39 mouse cellular contexts compared by ENCODE assay signal in the genomic region with DNA sequence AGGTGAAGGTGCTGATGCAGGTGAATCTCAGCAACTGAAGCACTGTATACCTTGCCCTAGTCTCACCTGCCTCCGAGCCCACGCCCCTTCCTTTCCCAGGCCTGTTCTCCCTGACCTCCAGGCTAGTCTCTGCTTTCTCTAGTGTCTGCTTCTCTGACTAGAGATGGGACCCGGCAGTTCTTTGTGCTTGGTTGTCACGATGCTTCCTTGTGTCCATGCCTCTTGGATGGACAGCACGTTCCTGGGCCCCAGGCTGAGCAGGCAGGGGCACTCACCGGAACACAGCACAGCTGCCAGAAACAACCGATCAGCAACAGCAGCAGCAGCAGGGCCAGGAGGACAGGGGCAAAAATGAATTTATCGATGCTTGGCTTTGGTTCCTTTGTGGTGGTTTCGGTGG. TPM values are rescaled to one million over a fixed set of nuclear protein-coding genes. Genes with fewer than 3 reads are reported as not detected.
"Had no signal": no experiment of that assay in that cellular context is flagged by ENCODE, and none has a peak within 500 bp of the region (broad histone marks: within the 10 kb centered on the region; RNA-seq: fewer than 3 reads in every experiment).

No protein-coding gene starts in this region.

- H3K4me1 ChIP-seq: hindbrain, embryonic 13.5 days; hindbrain, embryonic 15.5 days; kidney, embryonic 15.5 days; limb, embryonic 15.5 days; liver, embryonic 12.5 days had no signal

- DNase-seq: forebrain, postnatal 0 days; gastrocnemius, postnatal 14 days; gastrocnemius, postnatal 36 days; heart, adult 2 months; heart, postnatal 14 days; heart, postnatal 36 days; kidney, adult 11 months; kidney, adult 2 months; kidney, adult 9 months; kidney, postnatal 14 days; kidney, postnatal 36 days had no signal

- H3K9me3 ChIP-seq: heart, embryonic 13.5 days; heart, embryonic 15.5 days; hindbrain, embryonic 13.5 days; hindbrain, embryonic 15.5 days; kidney, embryonic 15.5 days; limb, embryonic 13.5 days; limb, embryonic 15.5 days; liver, embryonic 12.5 days had no signal

- H3K27ac ChIP-seq: heart, adult 2 months; heart, embryonic 13.5 days; heart, embryonic 15.5 days; hindbrain, embryonic 13.5 days; hindbrain, embryonic 15.5 days; hindbrain, postnatal 0 days; kidney, embryonic 15.5 days; kidney, postnatal 0 days; left cerebral cortex, adult 2 months; limb, embryonic 13.5 days; limb, embryonic 15.5 days; liver, embryonic 12.5 days had no signal

- H3K36me3 ChIP-seq: heart, embryonic 13.5 days; heart, embryonic 15.5 days; hindbrain, embryonic 13.5 days; hindbrain, embryonic 15.5 days; kidney, embryonic 15.5 days; limb, embryonic 13.5 days; limb, embryonic 15.5 days; liver, embryonic 12.5 days had no signal

- H3K27me3 ChIP-seq: hindbrain, embryonic 13.5 days; hindbrain, embryonic 15.5 days; kidney, embryonic 15.5 days; limb, embryonic 15.5 days; liver, embryonic 12.5 days had no signal

- H3K4me3 ChIP-seq: heart, adult 2 months; heart, embryonic 13.5 days; heart, embryonic 15.5 days; hindbrain, embryonic 13.5 days; hindbrain, embryonic 15.5 days; kidney, embryonic 15.5 days; left cerebral cortex, adult 2 months; limb, embryonic 13.5 days; limb, embryonic 15.5 days; liver, embryonic 12.5 days had no signal

RNA-seq across cellular contexts. Expression of a gene that starts 14.5 kb away (rescaled TPM):
- total RNA-seq: gastrocnemius, adult 18-20 months; gastrocnemius, postnatal 36 days; heart, adult 2 months; heart, postnatal 14 days; heart, postnatal 36 days; hematopoietic stem cell, adult 5-6 weeks had no signal
- polyA plus RNA-seq: heart, adult 2 months; heart, embryonic 15.5 days; heart, postnatal 0 days; kidney, adult 2 months; kidney, postnatal 0 days; large intestine, adult 2 months; liver, adult 2 months had no signal

RNA-seq across cellular contexts. Expression of a gene that starts 21.9 kb away (rescaled TPM):
- total RNA-seq: forebrain, postnatal 0 days; gastrocnemius, adult 18-20 months; gastrocnemius, adult 8-10 months; gastrocnemius, postnatal 14 days; gastrocnemius, postnatal 36 days; heart, adult 2 months; heart, postnatal 14 days; heart, postnatal 36 days; hematopoietic stem cell, adult 5-6 weeks; hindbrain, postnatal 0 days; layer of hippocampus, adult 18-20 months; layer of hippocampus, adult 8-10 months; layer of hippocampus, postnatal 10 days; layer of hippocampus, postnatal 25 days; left cerebral cortex, adult 2 months; left cerebral cortex, postnatal 14 days; left cerebral cortex, postnatal 36 days; liver, adult 2 months had no signal
- polyA plus RNA-seq: forebrain, postnatal 0 days; gonadal fat pad, adult 2 months; heart, adult 2 months; heart, embryonic 13.5 days; heart, embryonic 15.5 days; heart, postnatal 0 days; hindbrain, embryonic 11.5 days; hindbrain, embryonic 13.5 days; hindbrain, embryonic 15.5 days; hindbrain, postnatal 0 days; intestine, embryonic 14.5 days; intestine, embryonic 16.5 days; kidney, adult 2 months; kidney, embryonic 15.5 days; kidney, postnatal 0 days; large intestine, adult 2 months; limb, embryonic 11.5 days; limb, embryonic 13.5 days; limb, embryonic 15.5 days; liver, adult 2 months; liver, embryonic 12.5 days had no signal

RNA-seq across cellular contexts. Expression of a gene that starts 23.5 kb away (rescaled TPM):
- total RNA-seq: forebrain, postnatal 0 days; gastrocnemius, adult 18-20 months; gastrocnemius, adult 8-10 months; gastrocnemius, postnatal 14 days; gastrocnemius, postnatal 36 days; heart, adult 2 months; heart, postnatal 14 days; heart, postnatal 36 days; hematopoietic stem cell, adult 5-6 weeks; hindbrain, postnatal 0 days; layer of hippocampus, adult 18-20 months; layer of hippocampus, adult 8-10 months; layer of hippocampus, postnatal 10 days; layer of hippocampus, postnatal 25 days; left cerebral cortex, adult 2 months; left cerebral cortex, postnatal 14 days; left cerebral cortex, postnatal 36 days; liver, adult 2 months had no signal
- polyA plus RNA-seq: forebrain, postnatal 0 days; heart, adult 2 months; heart, embryonic 15.5 days; hindbrain, embryonic 11.5 days; hindbrain, embryonic 13.5 days; hindbrain, embryonic 15.5 days; hindbrain, postnatal 0 days; intestine, embryonic 14.5 days; intestine, embryonic 16.5 days; kidney, adult 2 months; kidney, embryonic 15.5 days; kidney, postnatal 0 days; large intestine, adult 2 months; limb, embryonic 11.5 days; limb, embryonic 13.5 days; limb, embryonic 15.5 days; liver, adult 2 months; liver, embryonic 12.5 days had no signal

RNA-seq across cellular contexts. Expression of a gene that starts 39.2 kb away (rescaled TPM):
- total RNA-seq: gastrocnemius, adult 18-20 months; gastrocnemius, adult 8-10 months; gastrocnemius, postnatal 14 days; gastrocnemius, postnatal 36 days; heart, adult 2 months; heart, postnatal 14 days; heart, postnatal 36 days; hematopoietic stem cell, adult 5-6 weeks; layer of hippocampus, postnatal 10 days; layer of hippocampus, postnatal 25 days; left cerebral cortex, adult 2 months; left cerebral cortex, postnatal 14 days; liver, adult 2 months had no signal
- polyA plus RNA-seq: gonadal fat pad, adult 2 months; heart, adult 2 months; heart, postnatal 0 days; hindbrain, embryonic 11.5 days; hindbrain, embryonic 13.5 days; intestine, embryonic 14.5 days; intestine, embryonic 16.5 days; kidney, adult 2 months; kidney, embryonic 15.5 days; kidney, postnatal 0 days; large intestine, adult 2 months; limb, embryonic 11.5 days; limb, embryonic 13.5 days; limb, embryonic 15.5 days; liver, adult 2 months had no signal

RNA-seq across cellular contexts. Expression of a gene that starts 52.2 kb away (rescaled TPM):
- total RNA-seq: gastrocnemius, adult 18-20 months; gastrocnemius, adult 8-10 months; gastrocnemius, postnatal 14 days; gastrocnemius, postnatal 36 days; hematopoietic stem cell, adult 5-6 weeks; layer of hippocampus, adult 18-20 months; layer of hippocampus, adult 8-10 months; layer of hippocampus, postnatal 10 days; layer of hippocampus, postnatal 25 days; left cerebral cortex, adult 2 months; left cerebral cortex, postnatal 14 days; left cerebral cortex, postnatal 36 days had no signal
- polyA plus RNA-seq: hindbrain, embryonic 11.5 days; hindbrain, embryonic 13.5 days; kidney, adult 2 months; kidney, postnatal 0 days; large intestine, adult 2 months; limb, embryonic 13.5 days; limb, embryonic 15.5 days had no signal
